Mouse (Mus musculus) MEL (cell line): ENCODE data around the gene Gm2663. TPM values are rescaled to one million over a fixed set of nuclear protein-coding genes. Genes with fewer than 3 reads are reported as not detected.

ENCODE experiments used
- DNase-seq: peaks from one replicate; pipeline ENCODE4 v3.0.0; 2011; ENCODE audit warnings: low read depth, low spot score
- H3K27ac ChIP-seq: 2 replicates; pipeline ENCODE4 v1.5.1; 2012; ENCODE audit warnings: low read depth, mild to moderate bottlenecking, control low read depth, low read length, moderate library complexity; ENCODE audit not compliant: control insufficient read depth
- H3K27me3 ChIP-seq, 2 experiments: fragments of 150-350 bp in 1 of 2; sonication (generic) in 1 of 2; 2 replicates each; pipeline ENCODE4 v1.6.1; 2012; ENCODE audit warnings: low read length in 2 of 2, mild to moderate bottlenecking in 2 of 2, improper control_type of control experiment in 1 of 2, moderate library complexity in 1 of 2; ENCODE audit not compliant: insufficient read depth in 2 of 2, control insufficient read depth in 1 of 2
- H3K36me3 ChIP-seq, 2 experiments: 2 replicates each; pipeline ENCODE4 v1.6.1; 2012 to 2014; ENCODE audit warnings: low read length in 2 of 2, improper control_type of control experiment in 1 of 2, inconsistent platforms in 1 of 2, mild to moderate bottlenecking in 1 of 2; ENCODE audit not compliant: insufficient read depth in 2 of 2, control insufficient read depth in 1 of 2
- H3K4me1 ChIP-seq, 2 experiments: fragments of 150-350 bp in 1 of 2; sonication (generic) in 1 of 2; 2 replicates each; pipeline ENCODE4 v1.6.1; 2012; ENCODE audit warnings: low read length in 2 of 2, improper control_type of control experiment in 1 of 2, mild to moderate bottlenecking in 1 of 2; ENCODE audit not compliant: insufficient read depth in 2 of 2, control insufficient read depth in 1 of 2
- H3K4me3 ChIP-seq, 2 experiments: fragments of 150-350 bp in 1 of 2; sonication (generic) in 1 of 2; 2 replicates each; pipeline ENCODE4 v1.5.1; 2012; ENCODE audit warnings: low read depth in 2 of 2, low read length in 2 of 2, mild to moderate bottlenecking in 2 of 2, moderate library complexity in 2 of 2, control low read depth in 1 of 2, improper control_type of control experiment in 1 of 2; ENCODE audit not compliant: control insufficient read depth in 1 of 2, insufficient read depth in 1 of 2
- H3K79me2 ChIP-seq: 2 replicates; pipeline ENCODE4 v1.6.1; 2012; ENCODE audit warnings: mild to moderate bottlenecking, low read length, moderate library complexity; ENCODE audit not compliant: control insufficient read depth, poor library complexity, insufficient read depth
- H3K9ac ChIP-seq: 2 replicates; pipeline ENCODE4 v1.6.1; 2012; ENCODE audit warnings: low read depth, mild to moderate bottlenecking, control low read depth, low read length, moderate library complexity; ENCODE audit not compliant: control insufficient read depth, poor library complexity, severe bottlenecking
- H3K9me3 ChIP-seq: fragments of 150-350 bp; sonication (generic); replicated peaks from 2 replicates; pipeline ENCODE4 v1.6.1; 2012; ENCODE audit warnings: mild to moderate bottlenecking, low read length, improper control_type of control experiment, moderate library complexity; ENCODE audit not compliant: insufficient read depth
- BHLHE40 ChIP-seq: IDR thresholded peaks from 2 replicates; pipeline ENCODE4 v1.6.1; 2012; ENCODE audit warnings: low read depth, mild to moderate bottlenecking, inconsistent platforms, low read length, improper control_type of control experiment, borderline replicate concordance
- CHD1 ChIP-seq: IDR thresholded peaks from 2 replicates; pipeline ENCODE4 v1.6.1; 2012; ENCODE audit warnings: low read depth, mild to moderate bottlenecking, inconsistent platforms, low read length, improper control_type of control experiment
- E2F4 ChIP-seq: IDR thresholded peaks from 2 replicates; pipeline ENCODE4 v1.6.1; 2011; ENCODE audit warnings: low read depth, low read length, improper control_type of control experiment, borderline replicate concordance
- EP300 ChIP-seq, 2 experiments: IDR thresholded peaks; 2 replicates each; pipeline ENCODE4 v1.6.1; 2011; ENCODE audit warnings: improper control_type of control experiment in 2 of 2, low read length in 2 of 2, low read depth in 1 of 2, mild to moderate bottlenecking in 1 of 2
- ETS1 ChIP-seq: IDR thresholded peaks from 2 replicates; pipeline ENCODE4 v1.6.1; 2012; ENCODE audit warnings: low read depth, mild to moderate bottlenecking, inconsistent platforms, low read length, improper control_type of control experiment, moderate library complexity
- GABPA ChIP-seq: IDR thresholded peaks from 2 replicates; pipeline ENCODE4 v1.6.1; 2012; ENCODE audit warnings: low read depth, mild to moderate bottlenecking, inconsistent platforms, low read length, improper control_type of control experiment, moderate library complexity
- HCFC1 ChIP-seq: IDR thresholded peaks from 2 replicates; pipeline ENCODE4 v1.6.1; 2012; ENCODE audit warnings: low read depth, mild to moderate bottlenecking, inconsistent platforms, low read length, improper control_type of control experiment, moderate library complexity
- MAFK ChIP-seq: IDR thresholded peaks from 2 replicates; pipeline ENCODE4 v1.6.1; 2011; ENCODE audit warnings: low read depth, mild to moderate bottlenecking, low read length, improper control_type of control experiment, borderline replicate concordance
- MEF2A ChIP-seq: IDR thresholded peaks from 2 replicates; pipeline ENCODE4 v1.6.1; 2014; ENCODE audit warnings: low read depth, mild to moderate bottlenecking, inconsistent platforms, low read length, improper control_type of control experiment; ENCODE audit not compliant: poor library complexity, insufficient replicate concordance, severe bottlenecking; ENCODE audit errors: extremely low read depth
- MYC ChIP-seq: IDR thresholded peaks from 2 replicates; pipeline ENCODE4 v1.6.1; 2011; ENCODE audit warnings: low read depth, mild to moderate bottlenecking, low read length, improper control_type of control experiment, moderate library complexity
- NRF1 ChIP-seq: IDR thresholded peaks from 2 replicates; pipeline ENCODE4 v1.6.1; 2014; ENCODE audit warnings: low read depth, mild to moderate bottlenecking, inconsistent platforms, low read length, improper control_type of control experiment, moderate library complexity; ENCODE audit not compliant: poor library complexity, insufficient read depth, severe bottlenecking
- POLR2AphosphoS2 ChIP-seq: IDR thresholded peaks from 2 replicates; pipeline ENCODE4 v1.6.1; 2011; ENCODE audit warnings: low read length, improper control_type of control experiment
- RAD21 ChIP-seq: IDR thresholded peaks from 2 replicates; pipeline ENCODE4 v1.6.1; 2011; ENCODE audit warnings: mild to moderate bottlenecking, low read depth, low read length, improper control_type of control experiment
- RCOR1 ChIP-seq: IDR thresholded peaks from 2 replicates; pipeline ENCODE4 v1.6.1; 2012; ENCODE audit warnings: low read depth, mild to moderate bottlenecking, inconsistent platforms, low read length, improper control_type of control experiment
- TBP ChIP-seq: IDR thresholded peaks from 2 replicates; pipeline ENCODE4 v1.8.0; 2011; ENCODE audit warnings: low read depth, low read length, improper control_type of control experiment
- UBTF ChIP-seq: IDR thresholded peaks from 2 replicates; pipeline ENCODE4 v1.6.1; 2012; ENCODE audit warnings: low read depth, mild to moderate bottlenecking, inconsistent platforms, low read length, improper control_type of control experiment, moderate library complexity, borderline replicate concordance; ENCODE audit not compliant: insufficient read depth
- USF1 ChIP-seq: IDR thresholded peaks from 2 replicates; pipeline ENCODE4 v1.6.1; 2014; ENCODE audit warnings: low read depth, mild to moderate bottlenecking, inconsistent platforms, low read length, improper control_type of control experiment, moderate library complexity
- ZC3H11A ChIP-seq: IDR thresholded peaks from 2 replicates; pipeline ENCODE4 v1.6.1; 2012; ENCODE audit warnings: low read depth, mild to moderate bottlenecking, inconsistent platforms, low read length, improper control_type of control experiment
- ZKSCAN1 ChIP-seq: IDR thresholded peaks from 2 replicates; pipeline ENCODE4 v1.6.1; 2012; ENCODE audit warnings: low read depth, mild to moderate bottlenecking, inconsistent platforms, low read length, improper control_type of control experiment, moderate library complexity
- ZMIZ1 ChIP-seq: IDR thresholded peaks from 2 replicates; pipeline ENCODE4 v1.6.1; 2012; ENCODE audit warnings: low read depth, mild to moderate bottlenecking, inconsistent platforms, low read length, improper control_type of control experiment, moderate library complexity
- ZNF384 ChIP-seq: IDR thresholded peaks from 2 replicates; pipeline ENCODE4 v1.6.1; 2012; ENCODE audit warnings: low read depth, mild to moderate bottlenecking, inconsistent platforms, low read length, improper control_type of control experiment
- polyA plus RNA-seq, 2 experiments: library from polyadenylated mRNA; stranded (reverse) in 1 of 2; unstranded in 1 of 2; fragments of >175 nt in 1 of 2; fragments of >200 nt in 1 of 2; gene quantifications; 2 replicates each; pipeline versions ENCODE4 v1.2.1 to v1.2.4; 2012; ENCODE audit warnings: low replicate concordance in 2 of 2, low read depth in 1 of 2; ENCODE audit not compliant: insufficient read length in 2 of 2, insufficient read depth in 1 of 2, missing spikeins in 1 of 2
- total RNA-seq: library from RNA; depleted of rRNA; stranded (reverse); fragments of 300-350 nt; gene quantifications from 2 replicates; pipeline ENCODE4 v1.2.3, GENCODE M21; 2012

The Gm2663 gene
- total and polyA plus RNA-seq, 3 experiments, result not detected

GRCm38 (mm10) chr6:41032231-41032630, 33.0 kb upstream of the Gm2663 start:
- Histone ChIP-seq H3K4me3 (no peak overlapping the region), H3K27me3 (no peaks in the 10 kb centered on the region), H3K9ac (no peak overlapping the region), H3K79me2 (no peaks in the 10 kb centered on the region), H3K4me1 (no peaks in the 10 kb centered on the region), H3K27ac (no peak overlapping the region), H3K36me3 (no peaks in the 10 kb centered on the region), H3K9me3 (no peaks in the 10 kb centered on the region)
- no peak for DNase-seq
- TF ChIP-seq POLR2AphosphoS2, result no peak
- TF ChIP-seq GABPA, result no peak
- no peak for TF ChIP-seq TBP
- no peak for TF ChIP-seq ZMIZ1
- TF ChIP-seq ZNF384, result no peak
- TF ChIP-seq MAFK, result no peak
- no peak for TF ChIP-seq E2F4
- no peak for TF ChIP-seq NRF1
- no peak for TF ChIP-seq USF1

DNA sequence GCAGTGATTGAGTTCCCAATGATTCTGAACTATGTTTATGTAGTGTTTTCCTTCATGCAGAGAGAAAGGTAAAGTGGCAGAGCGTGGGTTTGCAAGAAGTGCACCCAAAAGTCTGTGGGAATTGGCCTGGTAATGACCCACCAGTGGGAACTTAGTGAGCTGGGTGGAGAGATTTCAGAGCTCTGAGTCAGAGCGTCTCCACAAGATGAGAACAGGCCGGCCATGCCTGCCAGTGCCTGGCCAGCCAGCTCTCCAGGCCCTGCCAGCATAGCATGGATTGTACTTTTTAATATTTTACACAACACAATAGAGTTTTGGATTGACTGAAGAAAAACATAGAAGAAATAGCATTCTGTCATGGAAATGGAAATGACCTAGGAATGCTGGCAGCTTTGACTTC, 31.5 kb upstream of the Gm2663 start:
- no peak overlapping the region for H3K9ac ChIP-seq
- H3K4me1 ChIP-seq, result no peaks in the 10 kb centered on the region
- no peak overlapping the region for H3K4me3 ChIP-seq
- no peaks in the 10 kb centered on the region for H3K9me3 ChIP-seq
- H3K27me3 ChIP-seq, result peaks cover 0 to 1% of the 10 kb centered on the region in 2 experiments; a peak in 1 of 4 replicates
- H3K79me2 ChIP-seq, result no peaks in the 10 kb centered on the region
- TF ChIP-seq ZNF384 (no peak), ZC3H11A (no peak), ZKSCAN1 (no peak), RCOR1 (no peak), USF1 (no peak), ZMIZ1 (no peak), UBTF (no peak), MYC (no peak), MEF2A (no peak), EP300 (IDR thresholded peaks at IDR 0.05; ENCODE audit: low read depth in 1 of 2, low read length in 2 of 2) (no peak), GABPA (no peak), RAD21 (no peak), HCFC1 (no peak), BHLHE40 (no peak), ETS1 (no peak), CHD1 (no peak), TBP (no peak)
- H3K36me3 ChIP-seq, result no peaks in the 10 kb centered on the region
- DNase-seq, result no peak
- H3K27ac ChIP-seq, result no peak overlapping the region
